In genomic region chr5:133815462-133815861, GRCm38 (mm10) we compare ENCODE assay signal across 14 mouse cellular contexts.
DNase-seq lines count a peak whose midpoint lies in the region; ATAC-seq and TF ChIP-seq lines count a peak whose summit lies in the region.
"Had no signal": no experiment of that assay in that cellular context is flagged by ENCODE, and none has a peak within 500 bp of the region (broad histone marks: within the 10 kb centered on the region; RNA-seq: fewer than 3 reads in every experiment).

No protein-coding gene starts in this region.

- H3K4me1 ChIP-seq in hindbrain, postnatal 0 days (ENCODE audit: insufficient read depth, low read length), result no peaks in the 10 kb centered on the region
- 0 out of 2 replicates have a peak, but pooled peaks cover 6% of the 10 kb centered on the region for H3K4me1 ChIP-seq in hindbrain, embryonic 10.5 days (replicated peaks)
- H3K4me1 ChIP-seq in midbrain, postnatal 0 days (ENCODE audit: insufficient read depth, low read length), result no peaks in the 10 kb centered on the region
- peaks cover 6% of the 10 kb centered on the region; the same call in 1 of the 2 replicates for H3K4me1 ChIP-seq in midbrain, embryonic 14.5 days (ENCODE audit: control insufficient read depth, insufficient read depth, low read length)
- H3K4me1 ChIP-seq in stomach, postnatal 0 days (replicated peaks; ENCODE audit: control insufficient read depth, insufficient read depth), result no peaks in the 10 kb centered on the region
- H3K4me1 ChIP-seq: liver, embryonic 13.5 days had no signal

- no peaks in the 10 kb centered on the region for H3K36me3 ChIP-seq in hindbrain, postnatal 0 days (ENCODE audit: insufficient read depth, low read length)
- no peaks in the 10 kb centered on the region for H3K36me3 ChIP-seq in hindbrain, embryonic 10.5 days
- H3K36me3 ChIP-seq in midbrain, postnatal 0 days (ENCODE audit: insufficient read depth, low read length), result no peaks in the 10 kb centered on the region
- H3K36me3 ChIP-seq in midbrain, embryonic 14.5 days (ENCODE audit: control insufficient read depth, insufficient read depth, low read length), result no peaks in the 10 kb centered on the region
- no peaks in the 10 kb centered on the region for H3K36me3 ChIP-seq in stomach, postnatal 0 days (ENCODE audit: control insufficient read depth, insufficient read depth, low read length)
- H3K36me3 ChIP-seq: liver, embryonic 13.5 days; midbrain, embryonic 15.5 days; neural tube, embryonic 15.5 days had no signal

- TF ChIP-seq CTCF in hindbrain, postnatal 0 days (IDR thresholded peaks at IDR 0.05; ENCODE audit: low read depth), result peak; percentile 34
- peak; percentile 24; the same call in 1 of the 2 replicates for TF ChIP-seq CTCF in midbrain, postnatal 0 days (IDR thresholded peaks at IDR 0.05)
- TF ChIP-seq CTCF in stomach, postnatal 0 days (IDR thresholded peaks at IDR 0.05; ENCODE audit: low read depth), result 0 out of 2 replicates have a peak, but pooled peaks have one; percentile 32

- ATAC-seq in hindbrain, postnatal 0 days, result no peak
- no peak for ATAC-seq in midbrain, postnatal 0 days (ENCODE audit: low FRiP score)
- no peak for ATAC-seq in midbrain, embryonic 14.5 days (ENCODE audit: low FRiP score, low TSS enrichment)
- no peak for ATAC-seq in stomach, postnatal 0 days (ENCODE audit: low FRiP score, low TSS enrichment)
- ATAC-seq: intestine, embryonic 16.5 days; midbrain, embryonic 15.5 days had no signal

- no peak overlapping the region for H3K4me2 ChIP-seq in hindbrain, postnatal 0 days (ENCODE audit: low read depth, low read length)
- no peak overlapping the region for H3K4me2 ChIP-seq in midbrain, postnatal 0 days (ENCODE audit: low read depth, low read length, poor library complexity, severe bottlenecking)
- H3K4me2 ChIP-seq in midbrain, embryonic 14.5 days (ENCODE audit: low read length), result no peak overlapping the region
- H3K4me2 ChIP-seq in stomach, postnatal 0 days (replicated peaks; ENCODE audit: low read depth), result no peak overlapping the region
- H3K4me2 ChIP-seq: liver, embryonic 13.5 days; midbrain, embryonic 15.5 days; neural tube, embryonic 15.5 days had no signal

- H3K27ac ChIP-seq in hindbrain, postnatal 0 days, result no peak overlapping the region
- no peak overlapping the region for H3K27ac ChIP-seq in hindbrain, embryonic 10.5 days
- H3K27ac ChIP-seq in midbrain, postnatal 0 days (ENCODE audit: low read depth, low read length), result no peak overlapping the region
- no peak overlapping the region for H3K27ac ChIP-seq in midbrain, embryonic 14.5 days (replicated peaks; ENCODE audit: low read depth, low read length)
- H3K27ac ChIP-seq in stomach, postnatal 0 days (replicated peaks), result no peak overlapping the region
- H3K27ac ChIP-seq: liver, embryonic 13.5 days; midbrain, embryonic 15.5 days; neural tube, embryonic 15.5 days had no signal

- H3K9me3 ChIP-seq in hindbrain, postnatal 0 days (ENCODE audit: low read length), result no peaks in the 10 kb centered on the region
- no peaks in the 10 kb centered on the region for H3K9me3 ChIP-seq in hindbrain, embryonic 10.5 days
- no peaks in the 10 kb centered on the region for H3K9me3 ChIP-seq in midbrain, postnatal 0 days (ENCODE audit: low read length)
- H3K9me3 ChIP-seq in midbrain, embryonic 14.5 days (ENCODE audit: control insufficient read depth, low read length), result no peaks in the 10 kb centered on the region
- no peaks in the 10 kb centered on the region for H3K9me3 ChIP-seq in stomach, postnatal 0 days (ENCODE audit: control insufficient read depth, low read length)
- H3K9me3 ChIP-seq: midbrain, embryonic 15.5 days; neural tube, embryonic 15.5 days had no signal

- no peak for TF ChIP-seq EP300 in stomach, postnatal 0 days (optimal IDR thresholded peaks at IDR 0.05)

- H3K27me3 ChIP-seq in hindbrain, postnatal 0 days (ENCODE audit: insufficient read depth, low read length), result peaks cover 5% of the 10 kb centered on the region; the same call in 1 of the 2 replicates
- no peaks in the 10 kb centered on the region for H3K27me3 ChIP-seq in hindbrain, embryonic 10.5 days (ENCODE audit: insufficient read depth, poor library complexity, severe bottlenecking)
- no peaks in the 10 kb centered on the region for H3K27me3 ChIP-seq in midbrain, postnatal 0 days (ENCODE audit: insufficient read depth, low read length)
- H3K27me3 ChIP-seq in midbrain, embryonic 14.5 days (ENCODE audit: control insufficient read depth, insufficient read depth, low read length), result no peaks in the 10 kb centered on the region
- no peaks in the 10 kb centered on the region for H3K27me3 ChIP-seq in stomach, postnatal 0 days (ENCODE audit: control insufficient read depth, insufficient read depth, low read length)
- H3K27me3 ChIP-seq: liver, embryonic 13.5 days; midbrain, embryonic 15.5 days; neural tube, embryonic 15.5 days had no signal

- DNase-seq in adrenal gland, postnatal 10 days, result peak; percentile 2
- DNase-seq in adrenal gland, adult 2 months, result no peak
- no peak for DNase-seq in hindbrain, postnatal 0 days (ENCODE audit: low spot score)
- no peak for DNase-seq in hindbrain, embryonic 10.5 days (ENCODE audit: low spot score)
- no peak for DNase-seq in midbrain, postnatal 0 days (ENCODE audit: low spot score)
- no peak for DNase-seq in midbrain, embryonic 14.5 days
- DNase-seq in stomach, postnatal 0 days (ENCODE audit: low spot score), result no peak
- no peak for DNase-seq in right cerebral cortex, postnatal 4 days
- DNase-seq: adrenal gland, postnatal 14 days; liver, embryonic 13.5 days; lung, postnatal 36 days had no signal

- H3K4me3 ChIP-seq in hindbrain, postnatal 0 days (ENCODE audit: low read length), result no peak overlapping the region
- H3K4me3 ChIP-seq in hindbrain, embryonic 10.5 days, result no peak overlapping the region
- H3K4me3 ChIP-seq in midbrain, postnatal 0 days (ENCODE audit: low read depth, low read length), result no peak overlapping the region
- no peak overlapping the region for H3K4me3 ChIP-seq in midbrain, embryonic 14.5 days (replicated peaks; ENCODE audit: low read depth, low read length)
- H3K4me3 ChIP-seq in stomach, postnatal 0 days (ENCODE audit: low read depth, low read length), result no peak overlapping the region
- H3K4me3 ChIP-seq: liver, embryonic 13.5 days; midbrain, embryonic 15.5 days; neural tube, embryonic 15.5 days had no signal

- no peak overlapping the region for H3K9ac ChIP-seq in hindbrain, postnatal 0 days (replicated peaks; ENCODE audit: low read length)
- no peak overlapping the region for H3K9ac ChIP-seq in midbrain, postnatal 0 days (replicated peaks; ENCODE audit: low read length, poor library complexity, severe bottlenecking)
- H3K9ac ChIP-seq in midbrain, embryonic 14.5 days (replicated peaks; ENCODE audit: low read length), result no peak overlapping the region
- H3K9ac ChIP-seq in stomach, postnatal 0 days (ENCODE audit: low read length), result no peak overlapping the region
- H3K9ac ChIP-seq: liver, embryonic 13.5 days; midbrain, embryonic 15.5 days; neural tube, embryonic 15.5 days had no signal

- WGBS in hindbrain, postnatal 0 days, result 87% methylated on average over 5 of the region's 5 CpGs
- 80% methylated on average over 5 of the region's 5 CpGs for WGBS in hindbrain, embryonic 10.5 days
- 87% methylated on average over 5 of the region's 5 CpGs for WGBS in midbrain, postnatal 0 days
- WGBS in midbrain, embryonic 14.5 days, result 84% methylated on average over 5 of the region's 5 CpGs
- 80% methylated on average over 5 of the region's 5 CpGs for WGBS in stomach, postnatal 0 days
